Mouse (Mus musculus): ENCODE data around the gene Tprgl. TPM values are rescaled to one million over a fixed set of nuclear protein-coding genes. Genes with fewer than 3 reads are reported as not detected.

Tprgl gene
- total RNA-seq, 2 experiments from 2014 or later = 156 to 166 TPM

DNA sequence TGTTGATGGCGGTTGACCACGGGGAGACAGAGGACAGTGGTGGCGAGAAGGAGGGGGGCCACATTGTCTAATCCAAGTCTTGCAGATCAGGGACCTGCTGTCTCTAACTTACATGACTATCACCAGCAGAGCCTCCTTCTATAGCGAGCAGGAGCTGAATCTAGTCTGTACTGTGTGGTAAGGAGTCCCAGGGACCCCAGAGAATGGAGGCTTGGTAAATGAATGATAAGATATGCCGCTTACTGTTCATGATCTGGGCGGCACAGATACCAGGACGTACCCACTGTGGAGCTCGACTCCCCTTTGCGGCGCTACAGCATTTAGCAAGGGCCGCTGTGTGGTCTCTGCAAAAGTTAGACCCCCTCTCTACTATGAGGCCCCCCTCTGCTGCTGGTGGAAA is 38.7 kb downstream of the Tprgl start:
- DNase-seq (ENCODE audit: low spot score in 2 of 2) = no peak

GRCm38 (mm10) chr4:154119208-154119607 is 41.3 kb downstream of the Tprgl start:
- DNase-seq (ENCODE audit: low spot score in 2 of 2) = no peak

GRCm38 (mm10) chr4:154118782-154119181 is 41.7 kb downstream of the Tprgl start:
- DNase-seq (ENCODE audit: low spot score in 2 of 2) = no peak

GRCm38 (mm10) chr4:154116421-154116820 is 44.0 kb downstream of the Tprgl start:
- no peak for DNase-seq (ENCODE audit: low spot score in 2 of 2)

- no peak for DNase-seq (ENCODE audit: low spot score in 2 of 2)
Measured at GRCm38 (mm10) chr4:154109850-154110243, 50.6 kb downstream of the Tprgl start.

GRCm38 (mm10) chr4:154109216-154109849 is 51.1 kb downstream of the Tprgl start:
- peak; percentile 31 to 37 for DNase-seq (ENCODE audit: low spot score in 2 of 2)

Other genes with a start within 250 kb of the Tprgl start
- gene A430005L14Rik, start 203.4 kb downstream of the Tprgl start, total RNA-seq (2021) = 10 to 100 TPM; 17.9 to 20.8 TPM
- 10 to 100 TPM; 10.0 to 16.9 TPM for gene Dffb, start 185.5 kb downstream of the Tprgl start, total RNA-seq (2021)
- gene Cep104, start 185.5 kb downstream of the Tprgl start, total RNA-seq (2021) = 10 to 100 TPM; 28.8 to 29.4 TPM
- gene Lrrc47, start 148.9 kb downstream of the Tprgl start, total RNA-seq (2021) = 10 to 100 TPM; 49.4 to 67.7 TPM
- 1 to 10 TPM; 6.8 to 10.0 TPM for gene Smim1, start 134.4 kb downstream of the Tprgl start, total RNA-seq (2021)
- gene Ccdc27, start 118.0 kb downstream of the Tprgl start, total RNA-seq (2021) = 1 to 10 TPM; 1.0 to 1.7 TPM
- 1 to 10 TPM; 3.8 to 4.0 TPM for gene Trp73, start 20.5 kb downstream of the Tprgl start, total RNA-seq (2021)
- 10 to 100 TPM; 29.7 to 36.1 TPM for gene Wrap73, start 18.3 kb downstream of the Tprgl start, total RNA-seq (2021)
- 10 to 100 TPM in 1 of 2 experiments, 1 to 10 TPM in 1; 9.4 to 11.6 TPM for gene Megf6, start 10.1 kb upstream of the Tprgl start, total RNA-seq (2021)
- gene Arhgef16, start 141.0 kb upstream of the Tprgl start, total RNA-seq (2021) = under 1 TPM; 0.23 to 0.52 TPM
- gene B230104I21Rik, start 175.5 kb upstream of the Tprgl start, total RNA-seq (2021) = under 1 TPM in 1 of 2 experiments, not detected in 1; 0.53 TPM